ENCODE assay signal across 8 mouse cellular contexts in genomic region chr13:64369805-64370172, GRCm38 (mm10). TPM values are rescaled to one million over a fixed set of nuclear protein-coding genes. Genes with fewer than 3 reads are reported as not detected.
A peak's percentile ranks its signal among the peaks of the same experiment; 100 is the strongest.
DNase-seq lines count a peak whose midpoint lies in the region; ATAC-seq lines count a peak whose summit lies in the region.

No protein-coding gene starts in this region.

- ATAC-seq in forebrain, embryonic 16.5 days, result peak; percentile 80
- ATAC-seq in limb, embryonic 12.5 days (ENCODE audit: insufficient number of reproducible peaks, insufficient read depth, low FRiP score, low TSS enrichment, low read depth), result peak; percentile 82
- ATAC-seq in midbrain, embryonic 13.5 days, result peak; percentile 90

- H3K9me3 ChIP-seq in forebrain, embryonic 16.5 days (ENCODE audit: control insufficient read depth, low read length), result no peaks in the 10 kb centered on the region
- no peaks in the 10 kb centered on the region for H3K9me3 ChIP-seq in limb, embryonic 12.5 days
- no peaks in the 10 kb centered on the region for H3K9me3 ChIP-seq in midbrain, embryonic 13.5 days

- H3K36me3 ChIP-seq in forebrain, embryonic 16.5 days (ENCODE audit: control insufficient read depth, insufficient read depth), result peaks cover 8% of the 10 kb centered on the region; the same call in 1 of the 2 replicates
- peaks cover 38% of the 10 kb centered on the region for H3K36me3 ChIP-seq in limb, embryonic 12.5 days
- H3K36me3 ChIP-seq in midbrain, embryonic 13.5 days, result peaks cover 32% of the 10 kb centered on the region

- 0% methylated on average over 29 of the region's 29 CpGs for WGBS in forebrain, embryonic 16.5 days
- WGBS in limb, embryonic 12.5 days, result under 1% methylated on average over 29 of the region's 29 CpGs
- WGBS in midbrain, embryonic 13.5 days, result under 1% methylated on average over 28 of the region's 29 CpGs

- peaks cover 7% of the 10 kb centered on the region; the same call in 1 of the 2 replicates for H3K4me1 ChIP-seq in forebrain, embryonic 16.5 days (replicated peaks; ENCODE audit: control insufficient read depth, insufficient read depth, low read length)
- peaks cover 14% of the 10 kb centered on the region for H3K4me1 ChIP-seq in limb, embryonic 12.5 days (replicated peaks)
- H3K4me1 ChIP-seq in midbrain, embryonic 13.5 days (replicated peaks), result peaks cover 12% of the 10 kb centered on the region

- H3K4me3 ChIP-seq in forebrain, embryonic 16.5 days (replicated peaks; ENCODE audit: low read length), result peak overlapping the region; percentile 76
- H3K4me3 ChIP-seq in limb, embryonic 12.5 days (replicated peaks), result peak overlapping the region; percentile 79
- H3K4me3 ChIP-seq in midbrain, embryonic 13.5 days (replicated peaks), result peak overlapping the region; percentile 76

- peak overlapping the region; percentile 89 for H3K4me2 ChIP-seq in forebrain, embryonic 16.5 days (ENCODE audit: low read length)
- H3K4me2 ChIP-seq in limb, embryonic 12.5 days, result peak overlapping the region; percentile 79
- peak overlapping the region; percentile 81 for H3K4me2 ChIP-seq in midbrain, embryonic 13.5 days (replicated peaks)

- no peaks in the 10 kb centered on the region for H3K27me3 ChIP-seq in forebrain, embryonic 16.5 days (replicated peaks; ENCODE audit: control insufficient read depth, insufficient read depth, low read length)
- H3K27me3 ChIP-seq in limb, embryonic 12.5 days, result no peaks in the 10 kb centered on the region
- no peaks in the 10 kb centered on the region for H3K27me3 ChIP-seq in midbrain, embryonic 13.5 days

- DNase-seq in adrenal gland, postnatal 25 days, result peak; percentile 33
- no peak for DNase-seq in adrenal gland, adult (ENCODE audit: inconsistent age in 2 of 2, low spot score in 1 of 2)
- DNase-seq in retina, postnatal 7 days (ENCODE audit: low read depth, low spot score), result peak; percentile 14
- DNase-seq in retina, postnatal 1 day, result no peak
- DNase-seq in layer of hippocampus, adult 9-10 months (ENCODE audit: low spot score), result no peak

- no peak overlapping the region for H3K27ac ChIP-seq in forebrain, embryonic 16.5 days (ENCODE audit: low read length)
- H3K27ac ChIP-seq in limb, embryonic 12.5 days, result peak overlapping the region; percentile 80
- H3K27ac ChIP-seq in midbrain, embryonic 13.5 days, result peak overlapping the region; percentile 73

- peak overlapping the region; percentile 73 for H3K9ac ChIP-seq in forebrain, embryonic 16.5 days (replicated peaks; ENCODE audit: low read depth, low read length)
- H3K9ac ChIP-seq in limb, embryonic 12.5 days (replicated peaks), result peak overlapping the region; percentile 81
- peak overlapping the region; percentile 80 for H3K9ac ChIP-seq in midbrain, embryonic 13.5 days (replicated peaks)

RNA-seq across cellular contexts. Expression of gene Ctsl, which starts 0.9 kb away (rescaled TPM):
- 784 and 797 TPM in 2 replicates for total RNA-seq in adrenal gland, postnatal 25 days (2021)
- 114 and 117 TPM in 2 replicates for polyA plus RNA-seq in forebrain, embryonic 16.5 days (2015; fragmentation: Nextera tagmentation; extraction: Ambion mirVana)
- 153 and 157 TPM in 2 replicates for polyA plus RNA-seq in limb, embryonic 12.5 days (2016; fragmentation: Nextera tagmentation; extraction: Ambion mirVana)
- 104 TPM in 2 replicates for polyA plus RNA-seq in midbrain, embryonic 13.5 days (2015; fragmentation: Nextera tagmentation; extraction: Ambion mirVana)

RNA-seq across cellular contexts. Expression of gene Aaed1, which starts 57.3 kb away (rescaled TPM):
- 47.8 and 54.8 TPM in 2 replicates for total RNA-seq in adrenal gland, postnatal 25 days (2021)
- 8.2 and 8.7 TPM in 2 replicates for polyA plus RNA-seq in forebrain, embryonic 16.5 days (2015; fragmentation: Nextera tagmentation; extraction: Ambion mirVana)
- polyA plus RNA-seq in limb, embryonic 12.5 days (2016; fragmentation: Nextera tagmentation; extraction: Ambion mirVana), result 39.4 and 42.6 TPM in 2 replicates
- polyA plus RNA-seq in midbrain, embryonic 13.5 days (2015; fragmentation: Nextera tagmentation; extraction: Ambion mirVana), result 12.9 and 13.6 TPM in 2 replicates

Comparison
In these comparisons a context has a peak if more than half of its experiments do, and no peak if none do; other contexts are left out.
1. DNase-seq: peak in adrenal gland, postnatal 25 days (single experiment) and retina, postnatal 7 days (single experiment); none in adrenal gland, adult (0 of 2), retina, postnatal 1 day (single experiment) and layer of hippocampus, adult 9-10 months (single experiment).
2. Peak in every context shown above with its lines, with median percentiles within 50 percentile points of each other: ATAC-seq, H3K4me2 ChIP-seq, H3K4me3 ChIP-seq and H3K9ac ChIP-seq.